Mouse (Mus musculus) heart, postnatal 0 days (tissue): Measurements from ENCODE around the gene Arid3b.

ENCODE experiments used
- CTCF ChIP-seq: IDR thresholded peaks from 2 replicates; pipeline ENCODE4 v1.5.1; 2016; ENCODE audit warnings: antibody characterized with exemption, control low read depth, low read depth
- EP300 ChIP-seq: IDR thresholded peaks from 2 replicates; pipeline ENCODE4 v1.6.1; 2016; ENCODE audit warnings: antibody characterized with exemption, low read depth

DNA sequence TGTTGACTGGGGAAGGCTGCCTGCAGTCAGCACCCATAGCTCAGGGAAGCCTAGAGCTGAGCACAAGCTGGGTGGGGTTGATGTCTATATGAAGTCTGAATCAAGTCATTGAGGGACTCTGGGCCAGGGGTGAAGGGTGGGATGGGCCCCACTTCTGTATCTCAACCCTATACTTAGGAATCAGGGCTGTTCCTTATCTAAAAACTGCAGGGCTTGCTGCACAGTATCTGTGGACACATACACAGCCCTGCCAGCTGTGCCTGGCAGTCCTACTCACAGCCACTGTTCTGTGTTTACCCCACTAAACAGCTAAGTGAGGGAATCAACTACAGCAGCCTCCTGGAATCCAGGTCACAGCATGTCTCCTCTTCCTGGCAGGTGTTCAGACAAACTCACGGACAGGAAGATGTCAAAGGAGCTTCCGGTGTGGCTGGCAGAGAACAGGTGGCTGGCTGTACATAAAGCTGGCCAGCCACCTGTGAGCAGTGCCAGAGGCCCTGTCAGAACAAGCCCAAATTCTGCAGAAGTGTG is 67.0 kb downstream of the Arid3b start:
- TF ChIP-seq CTCF: no peak
- no peak for TF ChIP-seq EP300
